Mouse (Mus musculus) spleen, adult 2 months (tissue): ENCODE data around the gene Tsga10.

Experiments
- CTCF ChIP-seq: fragments of 200-500 bp; IDR thresholded peaks from 2 replicates; pipeline ENCODE4 v1.5.1; 2011; ENCODE audit warnings: mild to moderate bottlenecking, inconsistent platforms; ENCODE audit not compliant: insufficient read depth, insufficient read length, insufficient replicate concordance; ENCODE audit errors: extremely low read depth
- POLR2A ChIP-seq: fragments of 200-500 bp; IDR thresholded peaks from 2 replicates; pipeline ENCODE4 v1.6.1; 2011; ENCODE audit warnings: low read depth, low read length, inconsistent platforms

DNA sequence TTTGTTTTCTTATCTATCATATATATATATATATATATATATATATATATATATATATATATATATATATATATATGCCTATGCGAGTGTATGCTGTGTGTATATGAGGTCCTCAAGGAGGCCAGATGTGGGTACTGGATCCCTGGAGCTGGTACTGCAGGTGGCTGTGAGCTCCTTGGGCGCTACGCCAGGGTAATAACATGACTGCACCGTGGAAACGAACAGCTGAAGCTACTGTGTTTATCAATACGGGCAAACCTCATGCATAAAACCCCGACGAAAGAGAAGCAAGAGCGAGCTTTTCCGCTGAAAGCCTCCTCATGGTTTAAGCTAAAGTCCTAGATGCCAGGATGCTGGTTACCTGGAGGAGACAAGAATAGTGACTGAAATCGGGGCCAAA lies 124.1 kb downstream of the Tsga10 start:
- TF ChIP-seq POLR2A = no peak
- TF ChIP-seq CTCF = no peak
